Mouse (Mus musculus) testis, postnatal 10 days (tissue): Measurements from ENCODE around the gene Vmn1r31.

Experiments used
- DNase-seq: peaks from one replicate; pipeline ENCODE4 v3.0.0; 2021; ENCODE audit warnings: low spot score

The Vmn1r31 gene

DNA sequence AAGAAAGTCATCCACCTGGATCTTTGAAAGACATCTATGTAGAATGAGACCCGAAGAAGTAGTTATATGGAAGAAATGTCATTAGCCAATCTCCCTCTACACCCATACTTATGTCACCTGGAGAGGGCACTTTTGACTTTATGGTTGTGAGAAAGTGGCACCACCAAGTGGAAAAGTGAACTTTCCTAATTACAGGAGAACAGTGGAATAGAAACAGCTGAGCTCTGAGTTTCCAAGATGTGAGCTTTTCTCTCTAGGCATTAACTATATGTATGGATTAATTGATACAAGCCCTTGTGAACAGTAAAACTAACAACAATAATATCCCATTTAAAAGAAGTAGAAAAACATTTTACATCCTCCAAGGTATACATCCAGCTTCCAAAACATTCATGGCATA lies at the start of gene Vmn1r31:
Vmn1r31 (minus strand) TSS at position 101 of the 400 bp plus-strand sequence.
- DNase-seq, result no peak

DNA sequence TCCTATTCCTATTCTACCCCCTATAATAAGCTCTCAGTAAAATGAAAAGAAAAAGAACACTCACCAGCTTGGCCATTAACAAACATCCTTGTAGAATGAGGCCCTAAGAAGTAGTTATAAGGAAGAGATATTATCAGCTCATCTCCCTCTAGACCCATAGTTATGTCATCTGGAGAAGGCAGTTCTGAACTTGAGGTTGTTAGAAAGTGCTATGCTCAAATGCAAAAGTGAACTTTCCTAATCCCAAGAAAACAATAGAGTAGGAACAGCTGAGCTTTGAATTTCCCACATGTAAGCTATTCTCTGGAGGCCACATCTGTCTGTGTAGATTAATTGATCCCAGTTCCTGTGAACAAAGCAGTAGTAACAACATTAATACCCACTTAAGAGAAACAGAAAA lies 31.8 kb downstream of the Vmn1r31 start, which contains the start of gene Vmn1r30:
Vmn1r30 (minus strand) TSS at position 101 of the 400 bp plus-strand sequence.
- DNase-seq, result no peak
